Mouse (Mus musculus): ENCODE results near the gene Car9.

The Car9 gene

DNA sequence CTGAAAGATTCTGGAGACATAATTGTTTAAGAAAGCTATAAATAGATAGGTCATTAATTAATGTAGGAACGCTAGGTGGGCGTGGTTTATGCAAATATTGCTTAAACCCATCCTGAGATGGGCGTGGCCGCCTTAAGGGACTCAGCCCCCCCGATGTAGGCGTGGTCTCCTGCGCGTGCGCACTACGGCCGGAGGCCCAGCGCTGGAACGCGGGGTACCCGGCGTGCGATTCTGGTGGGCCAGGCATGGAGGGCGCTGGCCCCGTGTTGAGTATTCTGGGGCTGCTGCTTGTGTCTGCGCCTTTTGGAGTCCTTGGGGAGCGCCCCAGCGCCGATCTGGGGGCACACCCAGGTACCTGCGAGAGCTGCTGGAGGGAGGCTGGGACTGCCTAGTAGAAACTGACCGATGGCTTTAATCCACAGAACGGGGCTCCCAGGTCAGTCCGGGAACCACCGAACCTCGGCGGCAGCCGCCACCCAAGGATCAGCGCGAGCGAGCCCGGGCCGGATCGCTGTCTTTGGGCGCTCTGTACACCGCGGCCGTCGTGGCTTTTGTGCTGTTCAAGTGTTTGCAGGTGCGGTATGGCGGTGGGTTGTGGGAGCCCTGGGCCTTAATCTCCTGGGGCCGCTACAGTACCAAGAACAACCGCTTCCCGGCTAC lies 13.4 kb upstream of the Car9 start:
- peak; percentile 97 to 98 for DNase-seq (ENCODE audit: low spot score in 2 of 2)

DNA sequence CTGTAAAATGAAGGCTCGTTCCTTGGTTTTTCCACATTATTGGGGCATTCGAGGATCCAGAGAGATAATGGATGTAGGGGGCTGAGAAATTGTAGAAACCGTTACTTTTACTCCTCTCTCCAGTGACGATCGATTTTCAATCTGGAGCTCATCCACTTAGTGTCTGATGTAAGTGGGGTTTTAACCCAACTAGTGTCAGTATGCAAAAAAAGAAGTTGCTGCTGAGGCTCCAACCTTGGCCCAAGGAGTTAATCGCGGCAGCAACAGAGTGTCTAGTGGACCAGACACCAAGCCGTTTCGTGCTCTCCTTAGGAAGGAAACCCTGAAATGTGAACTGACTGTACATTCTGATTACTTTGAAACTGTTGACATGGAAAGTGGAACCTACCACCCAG lies 12.9 kb upstream of the Car9 start:
- no peak for DNase-seq (ENCODE audit: low spot score in 2 of 2)

DNA sequence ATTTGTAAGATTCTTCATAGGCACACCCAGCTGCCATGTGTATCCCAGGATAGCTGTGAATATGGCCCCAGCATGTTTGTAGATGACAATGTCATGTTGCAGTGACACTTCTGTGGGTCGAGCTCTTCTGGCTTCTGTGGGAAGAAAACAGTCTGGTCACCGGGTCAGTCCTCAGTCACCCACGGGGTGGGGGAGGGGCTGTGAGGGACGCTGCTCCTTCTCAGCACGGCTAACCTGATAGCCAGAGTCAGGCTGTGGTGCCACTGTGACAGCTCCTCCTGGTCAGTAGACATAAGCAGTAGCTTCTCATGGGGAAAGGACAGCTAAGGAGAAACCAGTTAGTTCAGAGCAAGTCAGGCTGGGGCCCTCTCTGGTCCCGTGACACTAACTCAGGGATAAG lies 10.2 kb upstream of the Car9 start:
- no peak for DNase-seq (ENCODE audit: low spot score in 2 of 2)

DNA sequence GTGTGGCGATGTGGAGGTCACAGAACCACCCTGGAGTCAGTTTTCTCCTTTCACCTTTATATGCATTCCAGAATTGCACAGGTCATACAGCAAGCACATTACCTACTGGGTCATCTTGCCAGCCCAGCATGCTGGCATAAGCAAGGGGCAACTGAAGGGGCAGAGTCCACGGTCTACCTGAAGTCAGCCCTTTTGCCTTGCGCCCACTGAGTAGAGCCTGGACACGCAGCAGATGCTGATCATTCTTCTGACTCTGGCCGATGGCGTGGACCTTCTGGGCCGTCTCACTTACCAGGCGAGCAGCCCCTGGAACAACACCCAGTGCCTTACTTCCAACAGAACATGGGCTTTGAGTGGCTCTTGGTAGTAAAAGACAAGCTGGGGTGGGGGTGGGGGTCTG lies 9.4 kb upstream of the Car9 start:
- DNase-seq (ENCODE audit: low spot score in 2 of 2), result no peak

DNA sequence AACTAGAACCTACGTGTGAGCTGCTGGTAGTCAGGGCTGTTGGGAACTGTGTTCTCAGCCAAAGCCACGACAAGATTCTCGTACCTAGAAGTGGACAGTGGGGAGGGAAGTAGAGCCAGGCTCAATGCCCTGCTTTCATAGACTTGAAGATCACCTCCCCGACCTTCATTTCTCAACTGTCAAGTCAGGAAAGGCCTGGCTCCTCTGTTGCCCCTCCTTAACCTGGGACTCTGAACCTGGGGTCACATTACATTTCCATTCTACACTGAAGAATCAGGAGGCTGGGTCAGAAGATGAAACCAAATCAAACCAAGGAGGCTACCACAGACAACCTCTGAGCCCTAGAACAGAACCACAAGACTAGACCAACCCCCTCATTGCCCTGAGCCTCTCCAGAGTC lies 8.8 kb upstream of the Car9 start:
- no peak for DNase-seq (ENCODE audit: low spot score in 2 of 2)

DNA sequence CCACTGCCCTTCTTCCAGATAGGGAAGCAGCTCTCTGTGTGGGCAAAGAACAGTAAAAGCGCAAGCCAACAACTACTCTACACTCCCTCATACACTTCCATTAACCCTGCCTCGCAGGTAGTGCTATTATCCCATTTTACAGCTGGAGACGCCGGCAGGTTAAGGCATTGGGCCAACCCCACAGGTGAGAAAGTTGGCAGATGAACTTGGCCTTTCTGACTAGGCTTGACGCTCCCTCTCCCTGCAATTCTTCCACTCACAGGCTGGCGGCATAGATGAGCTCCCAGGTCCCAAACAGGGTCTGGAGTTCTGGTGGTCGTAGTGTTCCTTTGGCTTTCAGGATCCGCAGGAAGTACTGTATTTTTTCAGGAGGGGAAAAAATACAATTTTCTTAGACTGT lies 7.8 kb upstream of the Car9 start:
- no peak for DNase-seq (ENCODE audit: low spot score in 2 of 2)

DNA sequence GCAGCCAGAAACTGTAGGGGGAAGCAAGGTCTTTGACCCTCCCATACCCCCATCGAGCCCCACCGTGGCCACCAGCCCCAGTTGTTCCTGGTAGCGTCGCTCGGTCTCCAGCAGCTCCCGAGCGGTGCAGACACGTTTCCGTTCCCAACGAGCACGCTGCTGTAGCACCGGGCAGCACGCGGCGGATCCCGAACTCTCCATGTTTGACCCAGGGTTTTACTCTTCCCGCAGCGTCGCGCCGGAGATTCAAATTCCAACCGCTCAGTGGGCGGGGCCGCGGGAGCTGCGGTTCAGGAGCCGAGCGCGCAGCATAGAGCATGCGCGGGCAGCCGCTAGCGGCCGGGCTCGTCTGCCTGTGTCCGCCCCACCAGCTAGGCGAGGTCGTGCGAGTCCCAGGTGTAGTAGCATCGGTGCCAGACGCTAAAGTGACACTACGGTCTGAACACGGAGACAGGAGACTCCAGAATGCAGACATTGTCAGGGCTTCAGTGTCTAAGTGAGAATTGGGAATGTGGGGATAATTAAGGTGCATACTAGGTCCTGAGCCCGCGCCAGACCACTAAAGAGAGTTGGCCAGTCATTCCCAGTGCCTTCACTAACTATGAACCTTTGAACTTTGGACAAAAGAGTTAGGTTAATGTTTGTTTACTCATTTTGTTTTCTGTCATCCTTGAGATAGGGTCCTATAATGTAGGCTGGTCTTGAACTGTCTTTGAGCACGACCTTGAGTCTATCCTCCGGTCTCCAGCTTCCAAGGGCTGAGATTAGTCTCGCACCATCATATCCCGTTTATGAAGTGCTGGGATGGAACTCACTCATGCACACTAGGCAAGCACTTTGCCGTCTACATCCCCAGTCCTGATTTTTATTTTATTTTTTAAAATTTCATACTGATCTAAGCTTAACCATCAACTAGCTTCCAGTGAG lies 7.1 kb upstream of the Car9 start, which contains the start of gene Arhgef39:
Arhgef39 (minus strand) TSS at position 289 of the 927 bp plus-strand sequence.
- DNase-seq (ENCODE audit: low spot score in 2 of 2), result peak; percentile 74 to 75

DNA sequence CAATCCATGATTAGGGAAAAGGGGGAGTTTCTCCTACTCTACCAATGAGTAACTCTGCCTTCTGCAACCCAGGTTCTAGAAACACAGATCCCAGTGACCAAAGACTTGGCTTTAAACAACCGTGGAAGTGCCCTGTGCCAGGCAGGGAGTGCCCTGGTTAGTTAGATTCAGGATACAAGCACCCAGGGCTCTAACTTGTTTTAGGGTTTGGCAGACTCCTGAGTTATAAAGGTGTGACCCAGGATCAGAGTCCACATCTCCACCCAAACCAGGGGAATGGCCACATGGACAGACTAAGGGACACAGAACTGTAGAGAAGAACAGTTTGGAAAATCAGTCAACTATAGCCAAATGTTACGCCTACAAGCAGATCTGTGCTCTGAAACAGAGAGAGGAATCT lies 3.7 kb upstream of the Car9 start:
- DNase-seq (ENCODE audit: low spot score in 2 of 2), result no peak

DNA sequence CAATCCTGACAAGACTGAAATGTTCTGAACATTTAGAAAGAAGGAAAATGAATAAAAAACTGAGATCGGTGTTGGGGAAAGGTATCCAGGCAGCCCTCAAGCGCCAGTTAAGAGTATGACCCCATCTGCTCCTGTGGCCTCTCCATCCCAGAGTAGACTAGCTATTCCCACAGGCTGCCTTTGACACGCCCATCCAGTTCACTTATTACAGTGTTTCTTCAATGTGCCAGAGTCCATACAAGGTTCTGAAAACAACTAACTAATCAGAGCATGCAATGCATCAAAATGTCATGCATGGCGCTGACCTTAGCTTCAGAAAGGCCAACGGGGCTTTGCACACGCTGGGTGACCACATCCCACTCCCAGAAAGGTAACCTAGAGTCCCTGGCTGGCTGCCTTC lies 3.3 kb upstream of the Car9 start:
- DNase-seq (ENCODE audit: low spot score in 2 of 2), result no peak

DNA sequence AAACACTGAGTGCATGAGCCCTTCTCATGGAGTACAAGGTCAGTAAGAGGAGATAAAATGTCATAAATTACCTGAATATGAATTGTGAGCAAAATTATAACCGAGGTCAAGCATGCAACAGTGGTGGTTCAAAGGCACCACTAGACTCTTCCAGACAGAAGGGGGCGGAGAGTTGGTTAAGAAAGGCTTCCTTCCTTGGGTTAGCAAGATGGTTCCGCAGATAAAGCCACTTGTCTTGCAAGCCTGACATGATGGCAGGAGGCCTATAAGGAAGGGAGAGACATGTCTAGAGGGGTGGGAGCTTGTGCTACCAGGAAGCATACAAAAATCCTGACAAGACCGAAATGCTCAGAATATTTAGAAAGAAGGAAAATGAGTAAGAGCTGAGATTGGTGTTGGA lies 2.5 kb upstream of the Car9 start:
- no peak for DNase-seq (ENCODE audit: low spot score in 2 of 2)

DNA sequence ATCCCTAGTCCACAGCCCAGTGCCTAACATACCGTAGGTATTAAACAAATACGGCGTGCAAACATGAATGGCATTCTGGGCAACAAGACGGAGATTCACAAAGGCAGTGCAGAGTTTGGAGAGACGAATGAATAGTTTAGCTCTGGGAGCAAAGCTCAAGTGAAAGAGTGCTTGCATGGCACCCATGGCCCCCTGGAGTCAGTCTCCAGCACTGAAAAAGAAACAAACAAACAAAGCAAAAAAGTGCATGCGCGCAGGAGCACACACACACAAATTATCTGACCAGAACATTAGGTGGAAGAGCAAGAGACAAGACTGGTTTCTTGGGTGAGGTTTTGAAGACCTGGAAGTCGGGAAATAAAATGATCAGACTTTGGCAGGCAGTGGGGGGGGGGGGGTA lies 692 bp upstream of the Car9 start:
- DNase-seq (ENCODE audit: low spot score in 2 of 2), result no peak

DNA sequence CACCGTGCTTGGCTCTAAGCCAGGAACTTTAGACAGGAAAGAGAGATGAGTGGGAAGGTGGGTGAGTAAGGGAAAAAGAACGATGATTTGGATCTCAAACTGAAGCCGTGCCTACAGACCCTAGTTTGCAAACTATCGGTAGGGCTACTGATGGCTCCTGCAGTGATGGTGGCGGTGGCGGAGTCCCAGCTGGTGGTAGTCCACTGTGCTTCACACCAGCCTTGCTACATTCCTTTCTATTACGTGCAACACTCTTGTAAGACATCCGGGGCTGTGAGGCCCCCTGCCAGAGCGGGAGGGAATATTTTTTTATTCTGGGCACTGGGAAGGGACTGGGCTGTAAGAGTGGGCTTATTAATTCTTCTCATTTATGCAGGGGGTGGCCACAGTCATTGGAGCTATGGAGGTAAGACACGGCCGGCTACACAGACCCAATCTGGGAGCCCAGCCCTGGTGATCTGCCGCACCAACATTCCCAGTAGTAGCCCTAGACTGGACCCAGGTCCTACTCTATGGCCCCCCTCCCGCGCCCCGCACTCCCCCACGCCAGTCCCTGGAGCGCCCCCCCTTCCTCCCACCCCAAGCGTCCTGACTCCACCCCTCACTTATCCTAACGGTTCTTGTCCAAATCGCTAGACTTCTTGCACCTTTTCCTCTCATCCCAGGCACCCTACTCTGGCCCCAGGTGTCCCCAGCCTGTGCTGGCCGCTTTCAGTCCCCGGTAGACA lies 1.3 kb downstream of the Car9 start:
- no peak for DNase-seq (ENCODE audit: low spot score in 2 of 2)

DNA sequence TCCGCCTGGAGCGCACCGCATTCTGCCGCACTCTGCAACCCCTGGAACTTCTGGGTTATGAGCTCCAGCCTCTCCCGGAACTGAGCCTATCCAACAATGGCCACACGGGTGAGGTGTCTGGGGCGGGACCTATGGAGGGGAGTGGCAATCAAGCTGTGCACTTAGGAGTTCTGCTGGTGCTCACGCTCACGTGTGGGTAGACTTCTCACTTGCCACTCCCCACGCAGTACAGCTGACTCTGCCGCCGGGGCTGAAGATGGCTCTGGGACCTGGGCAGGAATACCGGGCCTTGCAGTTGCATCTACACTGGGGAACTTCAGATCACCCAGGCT lies 1.9 kb downstream of the Car9 start:
- DNase-seq (ENCODE audit: low spot score in 2 of 2), result no peak

DNA sequence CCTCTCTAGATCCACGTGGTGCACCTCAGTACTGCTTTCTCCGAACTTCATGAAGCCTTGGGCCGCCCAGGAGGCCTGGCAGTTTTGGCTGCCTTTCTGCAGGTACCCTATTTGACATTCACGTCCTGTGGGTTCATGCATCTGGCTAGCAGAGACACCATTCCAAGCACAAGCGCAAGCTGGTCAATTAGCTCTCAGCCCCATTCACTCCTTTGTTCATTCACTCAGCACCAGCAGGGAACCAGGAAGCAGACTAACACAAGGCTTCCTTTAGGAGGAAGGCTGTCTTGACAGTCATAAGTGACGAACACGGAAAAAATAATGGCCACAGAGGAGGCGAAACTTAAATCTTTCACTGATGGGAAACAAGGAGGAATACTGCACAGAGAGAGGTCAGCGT lies 2.3 kb downstream of the Car9 start:
- no peak for DNase-seq (ENCODE audit: low spot score in 2 of 2)

DNA sequence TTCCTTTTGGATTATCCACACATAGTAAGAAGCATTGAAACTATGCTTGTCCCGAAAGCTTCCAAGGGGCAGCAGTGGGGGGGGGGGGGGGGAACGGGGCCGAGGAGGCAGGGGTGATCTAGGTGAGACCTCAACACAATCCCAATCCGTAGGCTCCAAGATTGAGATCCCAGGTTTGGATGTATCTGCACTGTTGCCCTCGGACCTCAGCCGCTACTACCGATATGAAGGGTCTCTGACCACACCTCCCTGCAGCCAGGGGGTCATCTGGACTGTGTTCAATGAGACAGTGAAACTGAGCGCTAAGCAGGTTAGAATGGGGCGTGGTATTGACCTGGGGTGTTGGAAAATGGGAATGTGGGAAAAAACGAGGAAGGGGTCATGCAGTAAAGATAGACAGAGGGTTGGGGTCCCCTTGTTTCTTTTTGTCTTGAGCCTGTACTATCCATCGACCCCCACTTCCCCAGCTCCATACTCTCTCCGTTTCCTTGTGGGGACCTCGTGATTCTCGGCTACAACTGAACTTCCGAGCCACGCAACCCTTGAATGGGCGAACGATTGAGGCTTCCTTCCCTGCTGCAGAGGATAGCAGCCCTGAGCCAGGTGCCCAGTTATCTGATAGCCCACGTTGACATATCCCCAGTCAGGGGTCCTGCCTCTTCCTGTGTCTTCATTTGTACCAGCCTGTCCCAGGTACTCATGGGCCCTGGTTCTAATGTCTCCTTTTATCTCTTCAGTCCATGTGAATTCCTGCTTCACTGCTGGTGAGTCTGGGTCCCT lies 5.1 kb downstream of the Car9 start:
- DNase-seq (ENCODE audit: low spot score in 2 of 2), result no peak

DNA sequence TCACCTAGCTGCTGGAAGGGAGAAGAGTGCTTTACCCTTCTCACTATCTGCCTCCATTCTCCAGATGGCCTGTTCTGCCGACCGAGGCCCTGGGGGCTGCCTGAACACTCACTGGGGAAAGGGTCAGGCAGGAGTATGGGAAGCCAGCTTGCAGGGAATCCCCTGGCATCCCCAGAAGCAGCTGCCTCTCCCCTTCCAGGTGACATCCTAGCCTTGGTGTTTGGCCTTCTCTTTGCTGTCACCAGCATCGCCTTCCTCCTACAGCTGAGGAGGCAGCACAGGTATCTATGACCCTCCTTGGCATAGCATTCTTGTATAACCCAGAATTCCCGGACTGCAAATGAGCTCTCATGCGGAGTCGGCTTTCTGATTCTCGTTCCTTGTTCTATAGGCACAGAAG lies 5.9 kb downstream of the Car9 start:
- DNase-seq (ENCODE audit: low spot score in 2 of 2), result no peak

DNA sequence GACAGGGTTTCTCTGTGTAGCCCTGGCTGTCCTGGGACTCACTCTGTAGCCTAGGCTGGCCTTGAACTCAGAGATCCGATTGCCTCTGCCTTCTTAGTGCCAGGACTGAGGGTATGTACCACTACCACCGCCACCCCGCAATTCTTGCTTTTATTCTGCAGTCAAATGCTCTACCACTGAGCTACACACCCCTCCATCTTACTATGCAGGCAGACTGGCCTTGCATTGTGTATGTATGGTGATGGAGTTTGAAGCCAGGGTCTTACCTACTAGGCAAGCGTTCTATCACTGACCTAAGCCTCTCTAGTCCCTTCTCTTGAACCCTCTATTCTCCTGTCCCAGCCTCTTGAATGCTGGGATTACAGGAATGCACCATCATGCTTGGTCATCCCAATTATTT lies 6.5 kb downstream of the Car9 start:
- DNase-seq (ENCODE audit: low spot score in 2 of 2), result no peak

DNA sequence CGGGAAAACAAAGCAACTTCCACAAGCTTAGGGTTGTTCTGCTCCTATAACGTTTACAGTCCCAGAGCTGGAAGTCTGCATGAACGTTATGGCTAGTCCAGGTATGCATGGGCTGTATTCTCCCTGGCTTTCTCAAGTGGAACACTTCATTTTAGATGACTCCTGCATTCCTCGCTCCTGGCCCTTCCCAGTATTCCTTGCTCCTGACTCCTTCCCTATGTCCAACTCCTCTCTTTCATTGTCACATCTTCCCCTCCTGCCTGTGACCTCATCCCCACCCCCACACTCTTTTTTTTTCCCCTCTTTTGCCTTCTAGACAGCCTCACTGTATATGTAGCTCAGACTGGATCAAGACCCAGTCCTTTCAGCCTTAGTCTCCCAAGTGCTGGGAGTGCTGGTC lies 7.0 kb downstream of the Car9 start:
- DNase-seq (ENCODE audit: low spot score in 2 of 2), result no peak

DNA sequence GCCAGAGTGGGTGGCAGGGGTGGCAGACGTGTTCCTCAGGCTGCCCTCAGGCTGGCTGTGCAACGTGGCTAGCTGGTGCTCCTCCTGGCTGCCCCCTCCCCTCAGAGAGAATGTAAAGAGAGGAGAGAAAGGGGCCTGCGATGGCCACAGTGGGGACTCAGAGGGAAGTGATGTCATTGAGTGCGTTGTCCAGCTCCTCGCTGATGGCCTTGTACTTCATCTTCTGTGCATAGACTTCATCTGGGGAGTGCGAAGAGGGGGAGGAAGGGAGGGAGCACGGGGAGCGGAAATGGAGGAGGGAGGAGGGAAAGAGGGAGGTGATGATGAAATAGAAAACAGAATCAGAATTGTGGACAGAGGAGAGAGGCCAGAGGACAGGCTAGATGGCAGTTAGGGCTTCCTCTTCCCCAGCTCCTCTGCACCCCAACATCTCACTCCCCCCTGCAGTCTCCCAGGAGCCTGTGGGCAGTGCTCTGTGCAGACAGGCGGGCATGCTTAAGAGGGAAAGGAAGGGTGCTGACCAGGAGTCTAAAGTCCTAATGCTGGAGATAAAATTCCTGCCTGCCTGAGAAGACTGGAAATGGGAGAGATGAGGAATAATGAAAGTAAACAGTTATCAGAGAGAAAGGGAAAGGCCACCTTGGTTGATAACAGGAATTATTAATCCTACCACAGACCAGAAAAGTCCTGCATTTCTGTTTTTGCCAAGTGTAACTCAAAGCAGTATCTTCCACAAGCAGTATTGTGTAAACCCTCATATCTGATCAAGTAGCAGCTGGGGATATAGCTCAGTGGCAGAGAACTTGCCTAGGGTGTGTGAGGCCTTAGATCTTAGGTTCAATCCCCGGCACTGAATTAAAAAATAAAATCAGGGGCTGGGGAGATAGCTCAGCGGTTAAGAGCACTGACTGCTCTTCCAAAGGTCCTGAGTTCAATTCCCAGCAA lies 9.3 kb downstream of the Car9 start:
- DNase-seq (ENCODE audit: low spot score in 2 of 2), result no peak

DNA sequence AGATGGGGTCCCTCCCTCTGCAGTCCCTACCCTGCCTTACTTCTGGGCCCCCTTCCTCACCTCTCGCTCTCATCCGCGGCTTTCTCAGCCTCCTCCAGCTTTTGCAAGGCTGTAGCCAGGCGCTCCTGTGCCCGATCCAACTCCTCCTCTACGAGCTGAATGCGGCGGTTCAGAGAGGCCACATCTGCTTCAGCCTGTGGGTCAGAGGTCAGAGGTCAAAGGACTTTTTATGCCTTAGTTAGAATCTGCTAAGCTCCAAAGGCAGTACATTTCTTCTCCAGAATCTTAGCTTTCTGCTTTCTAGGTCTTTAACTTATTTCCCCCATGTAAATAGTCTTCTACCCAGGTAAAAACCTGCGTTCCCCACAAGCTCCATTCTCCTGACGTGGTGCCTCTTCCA lies 12.8 kb downstream of the Car9 start:
- no peak for DNase-seq (ENCODE audit: low spot score in 2 of 2)

DNA sequence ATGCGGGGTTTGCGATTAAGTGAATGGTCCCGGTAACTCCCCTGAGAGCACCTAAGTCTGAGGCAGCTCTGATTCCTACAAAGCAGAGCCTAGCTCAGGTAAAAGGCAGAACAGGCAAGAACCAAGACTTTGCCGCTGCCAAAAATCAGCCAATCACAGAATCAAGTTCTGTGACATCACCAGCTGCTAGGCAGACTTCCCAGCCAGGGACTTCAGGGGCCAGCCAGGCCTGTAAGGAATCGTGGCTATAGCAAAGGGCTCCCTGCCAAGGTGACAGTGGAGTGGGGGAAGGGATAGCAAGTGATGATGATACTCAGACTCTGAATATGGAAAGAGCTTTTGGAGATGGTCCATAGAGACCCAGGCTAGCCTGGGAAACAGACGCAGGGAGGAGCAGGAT lies 13.2 kb downstream of the Car9 start:
- DNase-seq (ENCODE audit: low spot score in 2 of 2), result peak; percentile 80 to 88
